Mouse (Mus musculus): ENCODE measurements around the gene Six4.

DNA sequence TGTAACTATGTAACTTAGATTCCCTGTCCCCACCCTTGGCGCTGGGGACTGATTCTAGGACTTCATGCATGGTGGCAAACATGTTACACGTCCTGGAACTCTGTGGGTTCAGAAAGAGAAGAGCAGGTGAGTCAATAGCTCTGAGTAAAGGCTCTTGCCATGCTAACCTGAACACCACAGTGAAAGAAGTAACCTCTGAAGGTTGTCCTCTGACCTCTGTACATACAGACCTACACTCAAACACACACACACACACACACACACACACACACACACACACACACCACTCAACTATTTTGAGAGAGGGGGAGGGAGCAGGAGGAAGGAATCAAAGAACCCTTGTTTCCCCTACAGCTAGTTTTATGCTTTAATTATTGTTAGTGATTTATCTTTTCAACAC, 19.1 kb downstream of the Six4 start:
- TF ChIP-seq POLR2A (IDR thresholded peaks at IDR 0.05; ENCODE audit: insufficient read length, low read depth) (no peak), MYOG (IDR thresholded peaks at IDR 0.05; ENCODE audit: control insufficient read depth in 1 of 3, insufficient read depth in 1 of 3, insufficient read length in 2 of 3, low read depth in 2 of 3) (no peak)
